Mouse (Mus musculus) spleen, adult 2 months (tissue): Measurements from ENCODE around the gene Ubb. TPM values are rescaled to one million over a fixed set of nuclear protein-coding genes. Genes with fewer than 3 reads are reported as not detected.

Source experiments
- DNase-seq, 2 experiments: peaks; one replicate each; pipeline versions ENCODE4 v3.0.0 to v3.0.0-alpha.2; 2012 to 2021; ENCODE audit warnings: low spot score in 2 of 2, low read depth in 1 of 2
- H3K27ac ChIP-seq: fragments of 200-500 bp; 2 replicates; pipeline ENCODE4 v1.5.1; 2012; ENCODE audit warnings: low read length, inconsistent platforms; ENCODE audit not compliant: insufficient read depth
- H3K27me3 ChIP-seq: fragments of 200-500 bp; 2 replicates; pipeline ENCODE4 v1.6.1; 2012; ENCODE audit warnings: mild to moderate bottlenecking, moderate library complexity, low read length, inconsistent platforms; ENCODE audit not compliant: control insufficient read depth, insufficient read depth
- H3K36me3 ChIP-seq: fragments of 200-500 bp; 2 replicates; pipeline ENCODE4 v1.6.1; 2012; ENCODE audit warnings: mild to moderate bottlenecking, low read length, inconsistent platforms; ENCODE audit not compliant: control insufficient read depth, insufficient read depth
- H3K4me1 ChIP-seq: fragments of 200-500 bp; 2 replicates; pipeline ENCODE4 v1.6.1; 2011; ENCODE audit warnings: inconsistent platforms; ENCODE audit not compliant: control insufficient read depth, insufficient read depth, insufficient read length
- H3K4me3 ChIP-seq: fragments of 200-500 bp; 2 replicates; pipeline ENCODE4 v1.5.1; 2011; ENCODE audit warnings: mild to moderate bottlenecking, inconsistent platforms; ENCODE audit not compliant: insufficient read depth, insufficient read length; ENCODE audit errors: extremely low read depth
- CTCF ChIP-seq: fragments of 200-500 bp; IDR thresholded peaks from 2 replicates; pipeline ENCODE4 v1.5.1; 2011; ENCODE audit warnings: mild to moderate bottlenecking, inconsistent platforms; ENCODE audit not compliant: insufficient read depth, insufficient read length, insufficient replicate concordance; ENCODE audit errors: extremely low read depth
- POLR2A ChIP-seq: fragments of 200-500 bp; IDR thresholded peaks from 2 replicates; pipeline ENCODE4 v1.6.1; 2011; ENCODE audit warnings: low read depth, low read length, inconsistent platforms
- WGBS: fragments of 180-500 bp; shearing (Covaris S2); methylation state at CpG from one replicate; pipeline ENCODE4 v1.1.7; 2018; 5-methylcytosine and 5-hydroxymethylcytosine counted together
- polyA plus RNA-seq: library from polyadenylated mRNA; depleted of rRNA; stranded (reverse); fragments of >200 nt; gene quantifications from 2 replicates; pipeline ENCODE4 v1.2.3, GENCODE M21; 2012

Ubb gene
- polyA plus RNA-seq, 1 experiment: 1,229 TPM

- no peak for DNase-seq
- no peak overlapping the region for H3K27ac ChIP-seq
- H3K27me3 ChIP-seq: no peaks in the 10 kb centered on the region
- TF ChIP-seq CTCF (no peak), POLR2A (no peak)
- 78% methylated on average over 1 of the region's 1 CpGs for WGBS
- H3K4me1 ChIP-seq: no peaks in the 10 kb centered on the region
- no peak overlapping the region for H3K4me3 ChIP-seq
- no peaks in the 10 kb centered on the region for H3K36me3 ChIP-seq
Observed at GRCm38 (mm10) chr11:62566211-62566610, 15.2 kb downstream of the Ubb start.

- no peak overlapping the region for H3K27ac ChIP-seq
Observed at GRCm38 (mm10) chr11:62568300-62568699, 17.3 kb downstream of the Ubb start.

GRCm38 (mm10) chr11:62573959-62574702 is 23.2 kb downstream of the Ubb start, which contains the start of gene Trpv2:
Gene Trpv2, plus strand, starts transcription at chr11:62574486.
- 22% methylated on average over 6 of the region's 6 CpGs for WGBS
- no peaks in the 10 kb centered on the region for H3K27me3 ChIP-seq
- peak within 1 kb of the TSS; percentile 77 for H3K4me3 ChIP-seq
- peak in 1 of 2 experiments; percentile 51 for DNase-seq
- no peak for TF ChIP-seq CTCF
- TF ChIP-seq POLR2A: 0 out of 2 replicates have a peak, but pooled peaks have one; percentile 17
- peaks cover 2% of the 10 kb centered on the region; the same call in 1 of the 2 replicates for H3K4me1 ChIP-seq
- H3K36me3 ChIP-seq: peaks cover 9% of the 10 kb centered on the region
- peak within 1 kb of the TSS; percentile 89 for H3K27ac ChIP-seq

More at GRCm38 (mm10) chr11:62568300-62568699, 17.3 kb downstream of the Ubb start:
- 66% methylated on average over 3 of the region's 3 CpGs for WGBS
- H3K4me3 ChIP-seq: no peak overlapping the region
- no peaks in the 10 kb centered on the region for H3K36me3 ChIP-seq
- TF ChIP-seq POLR2A (no peak), CTCF (no peak)
- no peaks in the 10 kb centered on the region for H3K4me1 ChIP-seq
- H3K27me3 ChIP-seq: no peaks in the 10 kb centered on the region
- DNase-seq: no peak

- no peak for DNase-seq
- Histone ChIP-seq H3K36me3 (peaks cover 9% of the 10 kb centered on the region), H3K27me3 (no peaks in the 10 kb centered on the region), H3K4me3 (peak overlapping the region; percentile 77), H3K27ac (peak overlapping the region; percentile 68), H3K4me1 (peaks cover 2% of the 10 kb centered on the region; the same call in 1 of the 2 replicates)
- TF ChIP-seq POLR2A (no peak), CTCF (no peak)
- 21% methylated on average over 4 of the region's 4 CpGs for WGBS
Observed at GRCm38 (mm10) chr11:62574703-62575085, 23.7 kb downstream of the Ubb start.

GRCm38 (mm10) chr11:62575297-62575658 is 24.3 kb downstream of the Ubb start:
- DNase-seq: peak; percentile 54 to 85
- H3K27ac ChIP-seq: peak overlapping the region; percentile 89
- TF ChIP-seq POLR2A (no peak; the same call in 1 of the 2 replicates), CTCF (peak; percentile 86; the same call in 1 of the 2 replicates)
- H3K36me3 ChIP-seq: peaks cover 9% of the 10 kb centered on the region
- H3K4me3 ChIP-seq: peak overlapping the region; percentile 77
- H3K27me3 ChIP-seq: no peaks in the 10 kb centered on the region
- 1% methylated on average over 9 of the region's 9 CpGs for WGBS
- peaks cover 2% of the 10 kb centered on the region; the same call in 1 of the 2 replicates for H3K4me1 ChIP-seq

- peak overlapping the region; percentile 89 for H3K27ac ChIP-seq
- peak in 1 of 2 experiments; percentile 36 for DNase-seq
- peaks cover 9% of the 10 kb centered on the region for H3K36me3 ChIP-seq
- H3K4me3 ChIP-seq: peak overlapping the region; percentile 77
- no peaks in the 10 kb centered on the region for H3K27me3 ChIP-seq
- peaks cover 2% of the 10 kb centered on the region; the same call in 1 of the 2 replicates for H3K4me1 ChIP-seq
- TF ChIP-seq POLR2A (peak; percentile 6; the same call in 1 of the 2 replicates), CTCF (no peak)
- 2% methylated on average over 27 of the region's 27 CpGs for WGBS
Observed at GRCm38 (mm10) chr11:62575659-62576438, 24.9 kb downstream of the Ubb start.
